Mouse (Mus musculus): ENCODE data around the gene Cnga1. TPM values are rescaled to one million over a fixed set of nuclear protein-coding genes. Genes with fewer than 3 reads are reported as not detected.

Cnga1 gene
- polyA plus RNA-seq (2015; fragmentation: Nextera tagmentation; extraction: Ambion mirVana) = not detected in 2 replicates

DNA sequence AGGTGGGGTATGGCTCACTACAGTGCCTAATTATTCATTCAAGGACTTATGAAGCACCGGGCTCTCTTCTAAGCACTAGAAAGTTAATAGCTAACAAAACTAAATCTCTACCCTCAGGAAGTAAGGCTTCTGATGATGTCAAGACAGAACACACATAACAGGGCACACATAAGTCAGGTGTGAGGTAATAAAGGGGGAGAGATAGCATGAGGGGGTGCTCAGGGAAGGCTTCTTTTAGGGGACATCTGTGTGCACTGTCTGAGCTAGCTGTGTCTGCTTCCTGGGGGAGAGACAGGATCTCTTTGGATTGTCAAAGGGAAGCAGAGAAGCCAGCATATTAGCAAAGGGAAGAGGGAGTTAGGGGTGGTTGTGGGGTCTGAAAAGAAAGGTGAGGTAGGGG, at the start of gene Cnga1:
TSS of gene Cnga1 (minus strand) at position 101 of the 400 bp plus-strand sequence.

DNA sequence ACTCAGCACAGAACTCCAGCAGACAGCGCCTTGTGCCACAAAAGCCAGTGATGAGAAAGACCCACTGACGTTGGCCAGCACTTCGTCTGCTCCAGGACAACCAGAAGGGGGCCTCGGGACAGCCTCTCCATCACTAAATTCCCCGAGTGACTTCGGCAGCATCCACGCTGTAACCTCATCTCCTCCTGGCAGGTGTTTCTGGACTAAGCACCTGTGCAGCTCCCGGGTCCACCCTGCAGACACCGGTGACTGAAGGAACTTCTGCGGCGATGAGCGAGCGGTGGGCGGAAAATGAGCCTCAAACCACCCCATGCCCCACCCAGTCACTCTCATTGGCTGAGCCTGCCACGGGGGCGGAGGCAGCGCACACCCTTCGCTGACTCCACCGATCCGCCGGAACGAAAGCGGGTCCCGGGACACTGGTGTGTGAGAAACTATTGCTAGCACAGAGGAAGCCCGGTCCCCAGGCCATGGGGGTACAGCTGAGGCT, 3.4 kb upstream of the Cnga1 start, which contains the start of gene Nipal1:
TSS of gene Nipal1 (plus strand) at position 378 of the 490 bp plus-strand sequence.

GRCm38 (mm10) chr5:72587192-72587681, 56.8 kb downstream of the Cnga1 start, which contains the start of gene Gm5868:
TSS of gene Gm5868 (minus strand) at chr5:72587551.

GRCm38 (mm10) chr5:72580970-72581332, 63.1 kb downstream of the Cnga1 start, which contains the start of gene Zar1:
TSS of gene Zar1 (minus strand) at chr5:72581254.

GRCm38 (mm10) chr5:72559544-72560049, 84.5 kb downstream of the Cnga1 start, which contains the start of gene Nfxl1:
TSS of gene Nfxl1 (minus strand) at chr5:72559684.

Other genes with a start within 250 kb of the Cnga1 start
- gene Corin, start 139.8 kb downstream of the Cnga1 start, polyA plus RNA-seq (2015; fragmentation: Nextera tagmentation; extraction: Ambion mirVana) = 0.26 and 0.31 TPM in 2 replicates
- 6.3 and 6.4 TPM in 2 replicates for gene Nfxl1, start 84.6 kb downstream of the Cnga1 start, polyA plus RNA-seq (2015; fragmentation: Nextera tagmentation; extraction: Ambion mirVana)
- gene Zar1, start 63.0 kb downstream of the Cnga1 start, polyA plus RNA-seq (2015; fragmentation: Nextera tagmentation; extraction: Ambion mirVana) = 0.09 TPM in 1 of 2 replicates, not detected in the other
- gene Gm5868, start 56.7 kb downstream of the Cnga1 start, polyA plus RNA-seq (2015; fragmentation: Nextera tagmentation; extraction: Ambion mirVana) = 0.12 TPM in 1 of 2 replicates, not detected in the other
- gene Nipal1, start 3.5 kb upstream of the Cnga1 start, polyA plus RNA-seq (2015; fragmentation: Nextera tagmentation; extraction: Ambion mirVana) = 0.64 and 2.2 TPM in 2 replicates
- gene Txk, start 108.5 kb upstream of the Cnga1 start, polyA plus RNA-seq (2015; fragmentation: Nextera tagmentation; extraction: Ambion mirVana) = 0.05 TPM in 1 of 2 replicates, not detected in the other
- gene Tec, start 224.2 kb upstream of the Cnga1 start, polyA plus RNA-seq (2015; fragmentation: Nextera tagmentation; extraction: Ambion mirVana) = 3.6 and 3.9 TPM in 2 replicates